Mouse (Mus musculus): ENCODE results near the gene Galr2. TPM values are rescaled to one million over a fixed set of nuclear protein-coding genes. Genes with fewer than 3 reads are reported as not detected.

Gene Galr2
- 0.13 and 0.17 TPM in 2 replicates for polyA plus RNA-seq (2012)

DNA sequence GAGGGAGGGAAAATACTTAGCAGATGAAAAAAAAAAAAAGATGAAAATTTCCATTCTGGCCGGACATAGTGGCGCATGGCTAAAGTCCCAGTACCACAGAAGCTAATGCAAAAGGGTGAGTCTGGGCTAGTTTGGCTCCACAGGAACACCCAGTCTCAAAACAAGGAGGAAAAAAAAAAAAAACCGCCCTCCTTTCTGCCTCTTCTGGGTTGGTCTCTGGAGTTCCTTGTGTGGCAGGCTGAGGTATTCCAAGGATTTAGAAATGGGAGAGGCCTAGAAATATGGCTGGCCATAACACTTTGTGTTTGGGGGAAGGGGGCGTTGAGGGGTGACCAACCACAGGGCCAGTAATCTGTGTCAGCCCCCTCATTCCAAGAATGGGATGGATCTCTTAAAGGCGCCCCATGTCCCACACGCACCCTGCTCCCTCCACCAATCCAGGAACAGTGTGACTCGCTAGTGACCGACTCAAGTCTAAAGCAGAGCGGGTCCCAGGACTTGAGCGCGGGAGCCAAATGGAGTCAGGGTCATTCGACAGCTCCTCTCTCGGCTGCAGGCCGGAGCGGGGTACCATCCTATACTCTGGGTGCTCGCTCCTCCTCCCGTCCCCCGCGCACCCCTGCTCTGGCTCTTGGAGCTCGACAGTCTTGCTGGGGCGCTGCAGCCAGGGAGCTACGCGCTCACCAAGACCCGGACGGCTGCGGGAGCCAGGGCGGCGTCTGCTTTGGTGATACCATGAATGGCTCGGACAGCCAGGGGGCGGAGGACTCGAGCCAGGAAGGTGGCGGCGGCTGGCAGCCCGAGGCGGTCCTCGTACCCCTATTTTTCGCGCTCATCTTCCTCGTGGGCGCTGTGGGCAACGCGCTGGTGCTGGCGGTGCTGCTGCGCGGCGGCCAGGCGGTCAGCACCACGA, at the start of gene Galr2:
Galr2 (plus strand) TSS at position 189 of the 913 bp plus-strand sequence.

DNA sequence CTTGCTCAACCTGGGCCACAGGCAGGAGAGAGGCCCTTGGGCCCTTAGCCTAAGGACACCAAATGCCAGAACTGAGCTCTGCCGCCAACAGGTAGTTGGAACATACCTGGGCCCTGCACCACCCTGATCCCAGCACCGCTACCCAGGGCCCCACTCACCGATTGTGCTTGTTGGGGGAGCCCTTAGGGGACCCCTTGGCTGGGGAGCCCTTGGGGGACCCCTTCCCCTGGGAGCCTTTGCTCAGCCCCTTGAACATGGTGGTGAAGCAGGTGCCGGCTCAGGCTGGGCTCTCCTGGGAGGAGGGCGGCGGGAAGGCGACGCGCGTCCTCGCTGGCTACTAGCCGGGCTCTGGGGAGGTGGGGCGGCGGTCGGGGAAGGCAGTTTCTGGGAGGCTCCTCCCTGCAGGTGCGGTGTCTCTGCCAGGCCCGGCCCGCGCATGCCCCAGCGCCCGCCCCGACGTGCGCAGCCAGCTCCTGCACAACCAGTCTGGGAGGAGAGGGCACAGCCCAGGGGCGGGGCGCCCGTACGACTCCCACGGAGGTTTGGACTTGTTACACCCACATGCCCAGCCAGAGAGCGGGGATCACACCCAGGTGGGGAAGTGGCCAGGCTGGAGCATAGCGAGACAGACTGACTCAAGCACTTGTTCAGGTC, 42.9 kb upstream of the Galr2 start, which contains the start of gene Evpl:
Evpl (minus strand) TSS at position 336 of the 654 bp plus-strand sequence.

DNA sequence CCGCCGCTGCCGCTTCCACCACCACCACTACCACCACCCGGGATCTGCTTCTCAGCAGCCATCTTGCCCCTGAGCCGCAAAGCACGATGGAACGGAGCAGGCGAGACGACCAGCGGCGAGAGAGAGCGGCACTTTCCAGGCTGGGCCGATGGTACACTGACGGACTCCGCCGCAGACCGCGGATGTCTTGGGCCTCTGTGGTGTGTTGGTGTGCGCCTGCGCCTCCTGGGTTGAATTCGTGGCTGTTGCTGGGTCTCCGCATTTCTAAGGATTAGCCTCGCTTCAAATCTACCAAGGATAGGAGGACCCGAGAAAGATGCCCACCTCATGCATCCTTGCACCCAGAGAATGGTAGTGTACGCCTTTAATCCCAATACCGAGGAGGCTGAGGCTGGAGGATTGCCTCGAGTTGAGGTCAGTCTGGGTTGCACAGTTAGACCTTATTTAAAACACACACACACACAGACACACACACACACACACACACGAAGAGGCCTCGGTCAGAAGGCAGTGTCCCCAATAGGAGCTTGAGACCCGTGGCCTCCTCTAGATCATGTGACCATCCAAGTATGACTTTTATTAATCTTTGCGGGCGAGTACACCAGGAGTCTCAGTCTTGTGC, 6.6 kb upstream of the Galr2 start, which contains the start of gene Srp68:
Srp68 (minus strand) TSS at position 173 of the 622 bp plus-strand sequence.

DNA sequence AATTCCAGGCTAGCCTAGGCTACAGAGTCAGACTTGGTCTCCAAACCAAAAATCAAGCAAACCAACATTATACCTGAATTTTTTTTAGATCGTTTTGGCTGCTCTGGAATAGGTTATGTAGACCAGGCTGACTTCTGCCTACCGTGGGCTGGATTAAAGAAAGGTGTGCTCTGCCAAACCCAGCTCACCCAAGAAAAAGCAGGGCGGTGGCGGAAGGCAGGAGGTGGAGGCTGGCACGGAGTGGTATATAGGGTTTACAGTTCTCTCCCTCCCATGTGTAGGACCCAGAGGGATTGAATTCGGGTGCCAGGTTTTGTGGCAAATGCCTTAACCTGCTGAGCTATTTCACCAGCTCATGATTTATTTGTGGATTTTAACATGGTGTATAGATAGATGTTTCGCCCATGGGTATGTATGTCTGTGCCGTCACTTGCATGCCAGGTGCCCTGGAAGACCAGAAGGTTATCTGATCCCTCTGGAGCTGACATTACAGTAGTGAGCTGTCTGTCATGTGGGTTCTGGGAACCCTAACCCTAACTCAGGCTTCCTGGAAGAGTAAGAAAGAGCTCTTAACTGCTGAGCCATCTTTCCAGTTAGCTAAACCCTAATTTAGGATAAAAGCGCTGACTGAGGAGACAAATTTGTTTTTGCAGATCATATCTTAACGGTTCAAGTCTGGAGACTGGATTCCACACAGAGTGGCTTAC, 26.4 kb downstream of the Galr2 start, which contains the start of gene Exoc7:
Exoc7 (minus strand) TSS at position 215 of the 707 bp plus-strand sequence.

Other genes starting within 250 kb of the Galr2 start
- gene Unc13d, start 203.0 kb upstream of the Galr2 start, polyA plus RNA-seq (2012), result 87.6 and 108 TPM in 2 replicates
- gene Wbp2, start 193.9 kb upstream of the Galr2 start, polyA plus RNA-seq (2012), result 310 and 331 TPM in 2 replicates
- 10.0 and 18.4 TPM in 2 replicates for gene Trim47, start 153.7 kb upstream of the Galr2 start, polyA plus RNA-seq (2012)
- gene Trim65, start 149.8 kb upstream of the Galr2 start, polyA plus RNA-seq (2012), result 6.7 and 6.9 TPM in 2 replicates
- 128 and 145 TPM in 2 replicates for gene Mrpl38, start 142.1 kb upstream of the Galr2 start, polyA plus RNA-seq (2012)
- gene Fbf1, start 112.8 kb upstream of the Galr2 start, polyA plus RNA-seq (2012), result 21.1 and 35.1 TPM in 2 replicates
- 138 and 142 TPM in 2 replicates for gene Ten1, start 82.1 kb upstream of the Galr2 start, polyA plus RNA-seq (2012)
- gene Acox1, start 81.9 kb upstream of the Galr2 start, polyA plus RNA-seq (2012), result 2.9 and 3.1 TPM in 2 replicates
- gene Evpl, start 42.9 kb upstream of the Galr2 start, polyA plus RNA-seq (2012), result 1.5 and 3.1 TPM in 2 replicates
- 59.2 and 66.7 TPM in 2 replicates for gene Srp68, start 6.7 kb upstream of the Galr2 start, polyA plus RNA-seq (2012)
- 12.4 and 14.8 TPM in 2 replicates for gene Exoc7, start 26.3 kb downstream of the Galr2 start, polyA plus RNA-seq (2012)
- gene Foxj1, start 54.5 kb downstream of the Galr2 start, polyA plus RNA-seq (2012), result 0.35 and 1.3 TPM in 2 replicates
- gene Rnf157, start 132.1 kb downstream of the Galr2 start, polyA plus RNA-seq (2012), result 9.0 and 10.1 TPM in 2 replicates
- gene Ubald2, start 153.2 kb downstream of the Galr2 start, polyA plus RNA-seq (2012), result 706 and 748 TPM in 2 replicates
- not detected in 2 replicates for gene Qrich2, start 185.3 kb downstream of the Galr2 start, polyA plus RNA-seq (2012)
- 73.0 and 78.3 TPM in 2 replicates for gene Prpsap1, start 213.3 kb downstream of the Galr2 start, polyA plus RNA-seq (2012)
- gene Sphk1, start 250.0 kb downstream of the Galr2 start, polyA plus RNA-seq (2012), result 69.4 and 73.3 TPM in 2 replicates